Comparison of ENCODE assay signal across 21 mouse cellular contexts in genomic region chr1:158545095-158545494, GRCm38 (mm10).
DNase-seq lines count a peak whose midpoint lies in the region; ATAC-seq lines count a peak whose summit lies in the region.
"Had no signal": no experiment of that assay in that cellular context is flagged by ENCODE, and none has a peak within 500 bp of the region (broad histone marks: within the 10 kb centered on the region; RNA-seq: fewer than 3 reads in every experiment).

No protein-coding gene starts in this region.

- no peak overlapping the region for H3K9ac ChIP-seq in heart, embryonic 12.5 days
- H3K9ac ChIP-seq: embryonic facial prominence, embryonic 12.5 days; forebrain, embryonic 12.5 days; hindbrain, embryonic 12.5 days had no signal

- no peaks in the 10 kb centered on the region for H3K9me3 ChIP-seq in heart, embryonic 12.5 days (replicated peaks)
- H3K9me3 ChIP-seq: embryonic facial prominence, embryonic 12.5 days; forebrain, embryonic 12.5 days; hindbrain, embryonic 12.5 days had no signal

- 80% methylated on average over 4 of the region's 4 CpGs for WGBS in heart, embryonic 12.5 days

- DNase-seq in heart, adult 11 months = peak; percentile 23
- peak; percentile 25 to 47 for DNase-seq in left cerebral cortex, postnatal 14 days (ENCODE audit: low spot score in 2 of 2)
- DNase-seq in left cerebral cortex, postnatal 10 days (ENCODE audit: extremely low spot score in 1 of 2, low spot score in 2 of 2) = no peak
- peak; percentile 18 to 39 for DNase-seq in right cerebral cortex, postnatal 36 days (ENCODE audit: low spot score in 2 of 2)
- no peak for DNase-seq in right cerebral cortex, postnatal 10 days (ENCODE audit: low spot score in 2 of 2)
- no peak for DNase-seq in ovary, postnatal 10 days (ENCODE audit: low spot score)
- DNase-seq: adrenal gland, adult 8-10 months; adrenal gland, postnatal 36 days; cerebellum, adult 11 months; cerebellum, adult 8-10 months; cerebellum, postnatal 14 days; embryo, embryonic 11 days; gastrocnemius, adult 2 months; gastrocnemius, postnatal 25 days; heart, postnatal 10 days; heart, postnatal 4 days had no signal

- no peaks in the 10 kb centered on the region for H3K27me3 ChIP-seq in heart, embryonic 12.5 days (replicated peaks)
- H3K27me3 ChIP-seq: embryonic facial prominence, embryonic 12.5 days; forebrain, embryonic 12.5 days; hindbrain, embryonic 12.5 days had no signal

- no peak overlapping the region for H3K27ac ChIP-seq in heart, embryonic 12.5 days (ENCODE audit: poor library complexity, severe bottlenecking)
- H3K27ac ChIP-seq: embryonic facial prominence, embryonic 12.5 days; forebrain, embryonic 12.5 days; gastrocnemius, adult 2 months; hindbrain, embryonic 12.5 days had no signal

- intact Hi-C loops in left cerebral cortex, postnatal 14 days (cut with DNase I) = loop anchor here (5.0 kb wide), 1 partner anchor 33 kb away; no protein-coding TSS in a partner anchor
- intact Hi-C loops in left cerebral cortex, postnatal 10 days (cut with DNase I) = no loop called here

- peaks cover 5% of the 10 kb centered on the region; the same call in 1 of the 2 replicates for H3K4me1 ChIP-seq in heart, embryonic 12.5 days (replicated peaks)

- no peaks in the 10 kb centered on the region for H3K36me3 ChIP-seq in heart, embryonic 12.5 days
- H3K36me3 ChIP-seq: embryonic facial prominence, embryonic 12.5 days; hindbrain, embryonic 12.5 days had no signal

- no peak for ATAC-seq in heart, embryonic 12.5 days (ENCODE audit: insufficient number of reproducible peaks, low FRiP score)
- ATAC-seq: forebrain, embryonic 16.5 days had no signal

- H3K4me3 ChIP-seq in heart, embryonic 12.5 days = no peak overlapping the region
- H3K4me3 ChIP-seq: embryonic facial prominence, embryonic 12.5 days; forebrain, embryonic 12.5 days; gastrocnemius, adult 2 months; hindbrain, embryonic 12.5 days had no signal

- no peak overlapping the region for H3K4me2 ChIP-seq in heart, embryonic 12.5 days
- H3K4me2 ChIP-seq: embryonic facial prominence, embryonic 12.5 days; forebrain, embryonic 12.5 days; hindbrain, embryonic 12.5 days had no signal

Comparison
In these comparisons a context has a peak if more than half of its experiments do, and no peak if none do; other contexts are left out.
1. DNase-seq: peak in heart, adult 11 months (single experiment), left cerebral cortex, postnatal 14 days (2 of 2) and right cerebral cortex, postnatal 36 days (2 of 2); none in left cerebral cortex, postnatal 10 days (0 of 2), right cerebral cortex, postnatal 10 days (0 of 2) and ovary, postnatal 10 days (single experiment).